Mouse (Mus musculus) MEL (cell line): ENCODE measurements at regions not wholly inside any gene's neighbourhood (a gene's known extent, or its start where the extent isn't known, plus 50 kb on each side); places are given as distances from the start of the nearest gene placed in this dataset.

Experiments
- DNase-seq: peaks from one replicate; pipeline ENCODE4 v3.0.0; 2011; ENCODE audit warnings: low read depth, low spot score
- H3K27ac ChIP-seq: 2 replicates; pipeline ENCODE4 v1.5.1; 2012; ENCODE audit warnings: low read depth, mild to moderate bottlenecking, control low read depth, low read length, moderate library complexity; ENCODE audit not compliant: control insufficient read depth
- H3K27me3 ChIP-seq, 2 experiments: fragments of 150-350 bp in 1 of 2; sonication (generic) in 1 of 2; 2 replicates each; pipeline ENCODE4 v1.6.1; 2012; ENCODE audit warnings: low read length in 2 of 2, mild to moderate bottlenecking in 2 of 2, improper control_type of control experiment in 1 of 2, moderate library complexity in 1 of 2; ENCODE audit not compliant: insufficient read depth in 2 of 2, control insufficient read depth in 1 of 2
- H3K36me3 ChIP-seq, 2 experiments: 2 replicates each; pipeline ENCODE4 v1.6.1; 2012 to 2014; ENCODE audit warnings: low read length in 2 of 2, improper control_type of control experiment in 1 of 2, inconsistent platforms in 1 of 2, mild to moderate bottlenecking in 1 of 2; ENCODE audit not compliant: insufficient read depth in 2 of 2, control insufficient read depth in 1 of 2
- H3K4me1 ChIP-seq, 2 experiments: fragments of 150-350 bp in 1 of 2; sonication (generic) in 1 of 2; 2 replicates each; pipeline ENCODE4 v1.6.1; 2012; ENCODE audit warnings: low read length in 2 of 2, improper control_type of control experiment in 1 of 2, mild to moderate bottlenecking in 1 of 2; ENCODE audit not compliant: insufficient read depth in 2 of 2, control insufficient read depth in 1 of 2
- H3K4me3 ChIP-seq, 2 experiments: fragments of 150-350 bp in 1 of 2; sonication (generic) in 1 of 2; 2 replicates each; pipeline ENCODE4 v1.5.1; 2012; ENCODE audit warnings: low read depth in 2 of 2, low read length in 2 of 2, mild to moderate bottlenecking in 2 of 2, moderate library complexity in 2 of 2, control low read depth in 1 of 2, improper control_type of control experiment in 1 of 2; ENCODE audit not compliant: control insufficient read depth in 1 of 2, insufficient read depth in 1 of 2
- H3K79me2 ChIP-seq: 2 replicates; pipeline ENCODE4 v1.6.1; 2012; ENCODE audit warnings: mild to moderate bottlenecking, low read length, moderate library complexity; ENCODE audit not compliant: control insufficient read depth, poor library complexity, insufficient read depth
- H3K9ac ChIP-seq: 2 replicates; pipeline ENCODE4 v1.6.1; 2012; ENCODE audit warnings: low read depth, mild to moderate bottlenecking, control low read depth, low read length, moderate library complexity; ENCODE audit not compliant: control insufficient read depth, poor library complexity, severe bottlenecking
- H3K9me3 ChIP-seq: fragments of 150-350 bp; sonication (generic); replicated peaks from 2 replicates; pipeline ENCODE4 v1.6.1; 2012; ENCODE audit warnings: mild to moderate bottlenecking, low read length, improper control_type of control experiment, moderate library complexity; ENCODE audit not compliant: insufficient read depth
- CHD1 ChIP-seq: IDR thresholded peaks from 2 replicates; pipeline ENCODE4 v1.6.1; 2012; ENCODE audit warnings: low read depth, mild to moderate bottlenecking, inconsistent platforms, low read length, improper control_type of control experiment
- CTCF ChIP-seq, 3 experiments: IDR thresholded peaks in 2 of 3; conservative IDR thresholded peaks in 1 of 3; 2 replicates each; pipeline ENCODE4 v1.5.1; 2011 to 2012; ENCODE audit warnings: low read length in 3 of 3, low read depth in 2 of 3, mild to moderate bottlenecking in 2 of 3, improper control_type of control experiment in 1 of 3, inconsistent platforms in 1 of 3, mixed read lengths in 1 of 3, moderate library complexity in 1 of 3; ENCODE audit not compliant: control insufficient read depth in 1 of 3, insufficient read depth in 1 of 3, poor library complexity in 1 of 3, severe bottlenecking in 1 of 3
- ELF1 ChIP-seq: IDR thresholded peaks from 2 replicates; pipeline ENCODE4 v1.6.1; 2014; ENCODE audit warnings: low read depth, mild to moderate bottlenecking, inconsistent platforms, low read length, improper control_type of control experiment, moderate library complexity
- EP300 ChIP-seq, 2 experiments: IDR thresholded peaks; 2 replicates each; pipeline ENCODE4 v1.6.1; 2011; ENCODE audit warnings: improper control_type of control experiment in 2 of 2, low read length in 2 of 2, low read depth in 1 of 2, mild to moderate bottlenecking in 1 of 2
- GABPA ChIP-seq: IDR thresholded peaks from 2 replicates; pipeline ENCODE4 v1.6.1; 2012; ENCODE audit warnings: low read depth, mild to moderate bottlenecking, inconsistent platforms, low read length, improper control_type of control experiment, moderate library complexity
- HCFC1 ChIP-seq: IDR thresholded peaks from 2 replicates; pipeline ENCODE4 v1.6.1; 2012; ENCODE audit warnings: low read depth, mild to moderate bottlenecking, inconsistent platforms, low read length, improper control_type of control experiment, moderate library complexity
- KAT2A ChIP-seq: conservative IDR thresholded peaks from 2 replicates; pipeline ENCODE4 v1.6.1; 2012; ENCODE audit warnings: low read depth, low read length, improper control_type of control experiment, inconsistent platforms
- MAFK ChIP-seq: IDR thresholded peaks from 2 replicates; pipeline ENCODE4 v1.6.1; 2011; ENCODE audit warnings: low read depth, mild to moderate bottlenecking, low read length, improper control_type of control experiment, borderline replicate concordance
- MXI1 ChIP-seq: IDR thresholded peaks from 2 replicates; pipeline ENCODE4 v1.6.1; 2011; ENCODE audit warnings: mild to moderate bottlenecking, low read depth, low read length, improper control_type of control experiment
- MYB ChIP-seq: IDR thresholded peaks from 2 replicates; pipeline ENCODE4 v1.6.1; 2011; ENCODE audit warnings: mild to moderate bottlenecking, low read depth, low read length, improper control_type of control experiment
- NRF1 ChIP-seq: IDR thresholded peaks from 2 replicates; pipeline ENCODE4 v1.6.1; 2014; ENCODE audit warnings: low read depth, mild to moderate bottlenecking, inconsistent platforms, low read length, improper control_type of control experiment, moderate library complexity; ENCODE audit not compliant: poor library complexity, insufficient read depth, severe bottlenecking
- POLR2AphosphoS5 ChIP-seq: IDR thresholded peaks from 2 replicates; pipeline ENCODE4 v1.6.1; 2012; ENCODE audit warnings: low read depth, borderline replicate concordance, mild to moderate bottlenecking, inconsistent platforms, low read length, moderate library complexity, mixed read lengths
- RCOR1 ChIP-seq: IDR thresholded peaks from 2 replicates; pipeline ENCODE4 v1.6.1; 2012; ENCODE audit warnings: low read depth, mild to moderate bottlenecking, inconsistent platforms, low read length, improper control_type of control experiment
- SIN3A ChIP-seq: IDR thresholded peaks from 2 replicates; pipeline ENCODE4 v1.6.1; 2012; ENCODE audit warnings: low read length, improper control_type of control experiment, inconsistent platforms
- TAL1 ChIP-seq: IDR thresholded peaks from 2 replicates; pipeline ENCODE4 v1.6.1; 2012; ENCODE audit warnings: mild to moderate bottlenecking, inconsistent platforms, low read length, moderate library complexity, mixed read lengths
- UBTF ChIP-seq: IDR thresholded peaks from 2 replicates; pipeline ENCODE4 v1.6.1; 2012; ENCODE audit warnings: low read depth, mild to moderate bottlenecking, inconsistent platforms, low read length, improper control_type of control experiment, moderate library complexity, borderline replicate concordance; ENCODE audit not compliant: insufficient read depth
- USF1 ChIP-seq: IDR thresholded peaks from 2 replicates; pipeline ENCODE4 v1.6.1; 2014; ENCODE audit warnings: low read depth, mild to moderate bottlenecking, inconsistent platforms, low read length, improper control_type of control experiment, moderate library complexity
- USF2 ChIP-seq, 2 experiments: IDR thresholded peaks; 2 replicates each; pipeline ENCODE4 v1.6.1; 2011 to 2012; ENCODE audit warnings: improper control_type of control experiment in 2 of 2, low read length in 2 of 2, borderline replicate concordance in 1 of 2, inconsistent platforms in 1 of 2, low read depth in 1 of 2, mild to moderate bottlenecking in 1 of 2; ENCODE audit not compliant: insufficient read depth in 1 of 2
- ZC3H11A ChIP-seq: IDR thresholded peaks from 2 replicates; pipeline ENCODE4 v1.6.1; 2012; ENCODE audit warnings: low read depth, mild to moderate bottlenecking, inconsistent platforms, low read length, improper control_type of control experiment
- ZKSCAN1 ChIP-seq: IDR thresholded peaks from 2 replicates; pipeline ENCODE4 v1.6.1; 2012; ENCODE audit warnings: low read depth, mild to moderate bottlenecking, inconsistent platforms, low read length, improper control_type of control experiment, moderate library complexity
- ZMIZ1 ChIP-seq: IDR thresholded peaks from 2 replicates; pipeline ENCODE4 v1.6.1; 2012; ENCODE audit warnings: low read depth, mild to moderate bottlenecking, inconsistent platforms, low read length, improper control_type of control experiment, moderate library complexity

GRCm38 (mm10) chr14:120125315-120125714, 83.1 kb upstream of the Oxgr1 start:
- Histone ChIP-seq H3K9ac (no peak overlapping the region), H3K27ac (no peak overlapping the region), H3K79me2 (no peaks in the 10 kb centered on the region), H3K9me3 (no peaks in the 10 kb centered on the region), H3K4me3 (no peak overlapping the region), H3K4me1 (no peaks in the 10 kb centered on the region)
- DNase-seq, result no peak
- TF ChIP-seq CTCF (IDR thresholded peaks at IDR 0.05 in 2 of 3, conservative IDR thresholded peaks at IDR 0.05 in 1 of 3; ENCODE audit: control insufficient read depth in 1 of 3, insufficient read depth in 1 of 3, low read depth in 2 of 3, low read length in 3 of 3, poor library complexity in 1 of 3, severe bottlenecking in 1 of 3), result no peak
- TF ChIP-seq ZMIZ1, result no peak
- no peak for TF ChIP-seq KAT2A
- no peak for TF ChIP-seq TAL1
- TF ChIP-seq ELF1, result no peak
- TF ChIP-seq MYB, result no peak
- no peak for TF ChIP-seq USF2 (IDR thresholded peaks at IDR 0.05; ENCODE audit: borderline replicate concordance in 1 of 2, insufficient read depth in 1 of 2, low read depth in 1 of 2, low read length in 2 of 2)
- no peak for TF ChIP-seq ZKSCAN1
- no peak for TF ChIP-seq HCFC1
- TF ChIP-seq CHD1, result no peak
- no peak for TF ChIP-seq RCOR1
- TF ChIP-seq MXI1, result no peak
- TF ChIP-seq GABPA, result no peak
- no peak for TF ChIP-seq UBTF
- no peak for TF ChIP-seq ZC3H11A
- no peak for TF ChIP-seq SIN3A
- no peak for TF ChIP-seq NRF1
- TF ChIP-seq, all 39 proteins: peak for 0
- Histone ChIP-seq H3K36me3 (no peaks in the 10 kb centered on the region), H3K27me3 (no peaks in the 10 kb centered on the region)

- DNase-seq, result peak; percentile 18
- H3K27ac ChIP-seq, result no peak overlapping the region
- no peaks in the 10 kb centered on the region for H3K27me3 ChIP-seq
- H3K36me3 ChIP-seq, result no peaks in the 10 kb centered on the region
- no peaks in the 10 kb centered on the region for H3K79me2 ChIP-seq
- H3K4me3 ChIP-seq, result no peak overlapping the region
- H3K9me3 ChIP-seq, result no peaks in the 10 kb centered on the region
- H3K4me1 ChIP-seq, result no peaks in the 10 kb centered on the region
- no peak overlapping the region for H3K9ac ChIP-seq
- no peak for TF ChIP-seq ZC3H11A
- TF ChIP-seq MAFK, result no peak
- TF ChIP-seq SIN3A, result no peak
- TF ChIP-seq USF1, result no peak
- no peak for TF ChIP-seq POLR2AphosphoS5
- TF ChIP-seq EP300 (IDR thresholded peaks at IDR 0.05; ENCODE audit: low read depth in 1 of 2, low read length in 2 of 2), result no peak
These were observed 85.2 kb upstream of the Oxgr1 start for GRCm38 (mm10) chr14:120127481-120127880.
